Mouse (Mus musculus): ENCODE measurements around the gene Prl5a1. TPM values are rescaled to one million over a fixed set of nuclear protein-coding genes. Genes with fewer than 3 reads are reported as not detected.

The Prl5a1 gene
- polyA plus RNA-seq (2015; fragmentation: Nextera tagmentation; extraction: Ambion mirVana), result not detected in 2 replicates

DNA sequence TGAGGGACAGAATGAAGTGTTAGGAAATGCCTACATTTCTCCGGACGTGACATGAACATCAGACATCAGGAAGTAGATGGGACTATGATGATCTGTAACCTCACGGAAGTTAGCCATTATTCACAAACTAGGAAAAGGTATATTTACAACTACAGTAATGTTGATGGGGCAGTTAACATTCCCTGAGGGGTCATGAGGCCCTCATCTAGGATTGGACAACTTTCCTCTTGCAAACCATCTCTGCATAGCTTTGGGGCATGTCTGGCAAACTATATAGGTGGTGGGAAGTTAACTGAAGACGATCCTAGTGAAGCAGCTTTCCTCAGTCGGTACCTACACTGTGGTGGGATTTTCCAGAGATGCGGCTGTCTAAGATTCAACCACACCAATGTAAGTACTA lies at the start of gene Prl5a1:
Gene Prl5a1 (plus strand): TSS at position 301 of the 400 bp plus-strand sequence.

Other genes starting within 250 kb of the Prl5a1 start
- gene Prl4a1, start 126.3 kb upstream of the Prl5a1 start, polyA plus RNA-seq (2015; fragmentation: Nextera tagmentation; extraction: Ambion mirVana), result not detected in 2 replicates
- 7.2 and 11.6 TPM in 2 replicates for gene Gm11361, start 115.0 kb downstream of the Prl5a1 start, polyA plus RNA-seq (2015; fragmentation: Nextera tagmentation; extraction: Ambion mirVana)